Mouse (Mus musculus) liver, adult 2 months (tissue): Measurements from ENCODE around the gene Kif5c. TPM values are rescaled to one million over a fixed set of nuclear protein-coding genes. Genes with fewer than 3 reads are reported as not detected.

Experiments
- DNase-seq: peaks from one replicate; pipeline ENCODE4 v3.0.0-alpha.2; 2011; ENCODE audit warnings: low read depth, low spot score; ENCODE audit errors: extremely low read depth
- H3K27ac ChIP-seq: fragments of 200-500 bp; replicated peaks from 2 replicates; pipeline ENCODE4 v1.5.1; 2012; ENCODE audit warnings: low read depth, mild to moderate bottlenecking, control low read depth, inconsistent platforms, low read length; ENCODE audit not compliant: insufficient read depth
- H3K27me3 ChIP-seq: fragments of 200-500 bp; 2 replicates; pipeline ENCODE4 v1.6.1; 2012; ENCODE audit warnings: mild to moderate bottlenecking, moderate library complexity, low read length, inconsistent platforms; ENCODE audit not compliant: control insufficient read depth, insufficient read depth
- H3K36me3 ChIP-seq: fragments of 200-500 bp; 2 replicates; pipeline ENCODE4 v1.6.1; 2012; ENCODE audit warnings: low read length, inconsistent platforms; ENCODE audit not compliant: control insufficient read depth, insufficient read depth
- H3K4me1 ChIP-seq: fragments of 200-500 bp; 2 replicates; pipeline ENCODE4 v1.6.1; 2011; ENCODE audit warnings: low read length; ENCODE audit not compliant: control insufficient read depth, insufficient read depth
- H3K4me3 ChIP-seq: fragments of 200-500 bp; 2 replicates; pipeline ENCODE4 v1.5.1; 2011; ENCODE audit warnings: low read depth, mild to moderate bottlenecking, control low read depth, low read length, moderate library complexity; ENCODE audit not compliant: insufficient read depth
- H3K79me2 ChIP-seq: fragments of 200-500 bp; 2 replicates; pipeline ENCODE4 v1.6.1; 2012; ENCODE audit warnings: inconsistent platforms, mild to moderate bottlenecking, low read length, moderate library complexity; ENCODE audit not compliant: control insufficient read depth, insufficient read depth
- H3K9ac ChIP-seq: fragments of 200-500 bp; 2 replicates; pipeline ENCODE4 v1.6.1; 2012; ENCODE audit warnings: low read depth, mild to moderate bottlenecking, control low read depth, inconsistent platforms, low read length
- CTCF ChIP-seq: fragments of 200-500 bp; IDR thresholded peaks from 2 replicates; pipeline ENCODE4 v1.5.1; 2011; ENCODE audit warnings: low read depth, low read length, control low read depth
- POLR2A ChIP-seq: fragments of 200-500 bp; IDR thresholded peaks from 2 replicates; pipeline ENCODE4 v1.6.1; 2011; ENCODE audit warnings: low read length, control low read depth; ENCODE audit not compliant: insufficient read depth; ENCODE audit errors: extremely low read depth
- WGBS: fragments of 180-500 bp; shearing (Covaris S2); methylation state at CpG from one replicate; pipeline ENCODE4 v1.1.7; 2018; 5-methylcytosine and 5-hydroxymethylcytosine counted together
- polyA plus RNA-seq: library from polyadenylated mRNA; depleted of rRNA; stranded (reverse); fragments of >200 nt; gene quantifications from 2 replicates; pipeline ENCODE4 v1.2.3, GENCODE M21; 2012
- total RNA-seq: library from RNA; depleted of rRNA; stranded (reverse); fragments of >200 nt; gene quantifications from 2 replicates; pipeline ENCODE4 v1.2.3, GENCODE M21; 2014

Kif5c gene
- total and polyA plus RNA-seq, 2 experiments = under 0.01 TPM; not detected in 1

GRCm38 (mm10) chr2:49572684-49573083, 46.4 kb upstream of the Kif5c start:
- no peaks in the 10 kb centered on the region for H3K36me3 ChIP-seq
- no peak overlapping the region for H3K4me3 ChIP-seq
- no peaks in the 10 kb centered on the region for H3K79me2 ChIP-seq
- H3K4me1 ChIP-seq = no peaks in the 10 kb centered on the region
- H3K9ac ChIP-seq = no peak overlapping the region
- DNase-seq = no peak
- H3K27me3 ChIP-seq = no peaks in the 10 kb centered on the region
- no peak overlapping the region for H3K27ac ChIP-seq
- 86% methylated on average over 9 of the region's 9 CpGs for WGBS
- TF ChIP-seq POLR2A = no peak

- no peak for TF ChIP-seq CTCF
- TF ChIP-seq POLR2A = no peak
- no peak overlapping the region for H3K27ac ChIP-seq
- no peaks in the 10 kb centered on the region for H3K79me2 ChIP-seq
- no peak overlapping the region for H3K4me3 ChIP-seq
- H3K4me1 ChIP-seq = no peaks in the 10 kb centered on the region
- H3K36me3 ChIP-seq = no peaks in the 10 kb centered on the region
- H3K9ac ChIP-seq = no peak overlapping the region
- WGBS = 92% methylated on average over 3 of the region's 3 CpGs
- H3K27me3 ChIP-seq = no peaks in the 10 kb centered on the region
- DNase-seq = no peak
These were observed 45.8 kb upstream of the Kif5c start for GRCm38 (mm10) chr2:49573282-49573681.

- Histone ChIP-seq H3K4me3 (no peak overlapping the region), H3K27me3 (no peaks in the 10 kb centered on the region), H3K79me2 (no peaks in the 10 kb centered on the region), H3K4me1 (no peaks in the 10 kb centered on the region), H3K27ac (no peak overlapping the region), H3K9ac (no peak overlapping the region), H3K36me3 (no peaks in the 10 kb centered on the region)
- WGBS = 81% methylated on average over 3 of the region's 3 CpGs
- no peak for DNase-seq
- no peak for TF ChIP-seq POLR2A
- no peak for TF ChIP-seq CTCF
These were observed 38.5 kb upstream of the Kif5c start for GRCm38 (mm10) chr2:49580585-49580984.

GRCm38 (mm10) chr2:49582546-49582945, 36.6 kb upstream of the Kif5c start:
- no peaks in the 10 kb centered on the region for H3K4me1 ChIP-seq
- no peak for DNase-seq
- no peak for TF ChIP-seq POLR2A
- no peak for TF ChIP-seq CTCF
- WGBS = 91% methylated on average over 5 of the region's 5 CpGs
- H3K79me2 ChIP-seq = no peaks in the 10 kb centered on the region
- H3K36me3 ChIP-seq = no peaks in the 10 kb centered on the region
- no peaks in the 10 kb centered on the region for H3K27me3 ChIP-seq
- no peak overlapping the region for H3K9ac ChIP-seq
- no peak overlapping the region for H3K4me3 ChIP-seq
- no peak overlapping the region for H3K27ac ChIP-seq

- TF ChIP-seq CTCF = no peak
- no peak for TF ChIP-seq POLR2A
- WGBS = 95% methylated on average over 2 of the region's 2 CpGs
- Histone ChIP-seq H3K27ac (no peak overlapping the region), H3K4me3 (no peak overlapping the region), H3K27me3 (no peaks in the 10 kb centered on the region), H3K36me3 (no peaks in the 10 kb centered on the region), H3K4me1 (no peaks in the 10 kb centered on the region), H3K9ac (no peak overlapping the region), H3K79me2 (no peaks in the 10 kb centered on the region)
- DNase-seq = no peak
These were observed 35.8 kb upstream of the Kif5c start for GRCm38 (mm10) chr2:49583311-49583710.

- WGBS = 69% methylated on average over 5 of the region's 5 CpGs
- Histone ChIP-seq H3K79me2 (no peaks in the 10 kb centered on the region), H3K27ac (no peak overlapping the region), H3K27me3 (no peaks in the 10 kb centered on the region), H3K36me3 (no peaks in the 10 kb centered on the region), H3K4me3 (no peak overlapping the region), H3K9ac (no peak overlapping the region), H3K4me1 (no peaks in the 10 kb centered on the region)
- TF ChIP-seq POLR2A = no peak
- no peak for TF ChIP-seq CTCF
- no peak for DNase-seq
These were observed 28.6 kb upstream of the Kif5c start for GRCm38 (mm10) chr2:49590450-49590849.

- DNase-seq = no peak
- H3K27ac ChIP-seq = no peak overlapping the region
- H3K36me3 ChIP-seq = no peaks in the 10 kb centered on the region
- H3K9ac ChIP-seq = no peak overlapping the region
- no peak overlapping the region for H3K4me3 ChIP-seq
- no peak for TF ChIP-seq CTCF
- no peak for TF ChIP-seq POLR2A
- H3K4me1 ChIP-seq = no peaks in the 10 kb centered on the region
- H3K27me3 ChIP-seq = no peaks in the 10 kb centered on the region
- no peaks in the 10 kb centered on the region for H3K79me2 ChIP-seq
These were observed 26.2 kb upstream of the Kif5c start for GRCm38 (mm10) chr2:49592926-49593325.
